16 mouse cellular contexts compared by ENCODE assay signal in the genomic region with DNA sequence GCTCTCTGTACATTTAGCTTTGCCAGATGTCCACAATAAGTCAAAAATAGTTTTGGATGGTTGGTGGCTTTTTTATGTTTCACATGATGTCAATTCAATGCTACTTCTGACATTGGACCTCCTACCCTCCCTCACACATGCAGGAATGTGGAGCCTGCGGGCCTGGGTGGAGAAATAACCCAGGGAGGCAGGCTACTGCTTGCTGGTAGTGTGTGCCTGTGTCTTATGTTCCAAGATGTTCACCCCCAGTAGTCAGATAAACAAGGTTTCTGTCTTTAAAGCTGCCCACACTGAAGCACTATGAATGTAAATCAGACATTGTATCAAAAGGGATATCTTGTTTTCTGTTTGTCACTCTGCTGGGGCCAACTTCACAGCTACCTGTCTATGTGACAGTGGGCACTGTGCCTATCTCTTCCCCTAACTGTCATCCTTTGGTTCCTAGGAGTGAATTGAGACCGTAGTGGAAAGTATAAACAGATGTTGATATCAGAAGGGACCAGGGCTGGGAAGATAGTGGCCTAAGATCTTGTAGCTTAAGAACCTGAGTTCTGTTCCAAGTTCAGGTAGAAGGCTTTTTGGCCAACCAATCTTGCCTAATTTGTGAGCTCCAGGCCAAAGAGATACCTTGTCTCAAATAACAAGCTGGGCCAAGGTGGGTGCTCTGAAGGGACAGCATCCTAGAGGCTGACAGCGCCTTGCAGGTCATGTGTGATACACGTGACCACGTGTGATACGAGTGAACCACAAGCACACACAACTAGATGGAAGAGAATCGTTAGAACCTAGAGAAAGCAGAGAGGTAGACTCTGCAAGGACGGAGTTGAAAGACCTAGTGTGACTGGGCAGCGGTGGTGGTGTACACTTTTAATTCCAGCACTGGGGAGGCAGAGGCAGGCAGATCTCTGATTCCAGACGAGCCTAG. TPM values are rescaled to one million over a fixed set of nuclear protein-coding genes. Genes with fewer than 3 reads are reported as not detected.
DNase-seq lines count a peak whose midpoint lies in the region; ATAC-seq and TF ChIP-seq lines count a peak whose summit lies in the region.
"Had no signal": no experiment of that assay in that cellular context is flagged by ENCODE, and none has a peak within 500 bp of the region (broad histone marks: within the 10 kb centered on the region; RNA-seq: fewer than 3 reads in every experiment).

No protein-coding gene starts in this region.

- peak overlapping the region; percentile 88; the same call in 1 of the 2 replicates for H3K27ac ChIP-seq in heart, embryonic 13.5 days (replicated peaks)
- H3K27ac ChIP-seq in liver, embryonic 15.5 days (replicated peaks), result peak overlapping the region; percentile 66; the same call in 1 of the 2 replicates
- H3K27ac ChIP-seq in liver, embryonic 12.5 days, result no peak overlapping the region
- peak overlapping the region; percentile 2; the same call in 1 of the 2 replicates for H3K27ac ChIP-seq in MEL (ENCODE audit: control insufficient read depth, low read depth, low read length)
- H3K27ac ChIP-seq: midbrain, embryonic 12.5 days had no signal

- no peak overlapping the region for H3K4me2 ChIP-seq in heart, embryonic 13.5 days
- no peak overlapping the region for H3K4me2 ChIP-seq in liver, embryonic 15.5 days
- no peak overlapping the region for H3K4me2 ChIP-seq in liver, embryonic 12.5 days
- H3K4me2 ChIP-seq: midbrain, embryonic 12.5 days had no signal

- no peak for TF ChIP-seq POLR2A in MEL (IDR thresholded peaks at IDR 0.05; ENCODE audit: control insufficient read depth in 1 of 2, insufficient read depth in 1 of 2, low read depth in 1 of 2, low read length in 2 of 2, poor library complexity in 1 of 2)

- H3K27me3 ChIP-seq in heart, embryonic 13.5 days (replicated peaks), result no peaks in the 10 kb centered on the region
- H3K27me3 ChIP-seq in liver, embryonic 15.5 days, result peaks cover 26% of the 10 kb centered on the region
- peaks cover 50% of the 10 kb centered on the region for H3K27me3 ChIP-seq in liver, embryonic 12.5 days (replicated peaks)
- no peaks in the 10 kb centered on the region for H3K27me3 ChIP-seq in MEL (ENCODE audit: control insufficient read depth in 1 of 2, insufficient read depth in 2 of 2, low read length in 2 of 2)

- no peaks in the 10 kb centered on the region for H3K9me3 ChIP-seq in heart, embryonic 13.5 days
- no peaks in the 10 kb centered on the region for H3K9me3 ChIP-seq in liver, embryonic 15.5 days (replicated peaks)
- no peaks in the 10 kb centered on the region for H3K9me3 ChIP-seq in liver, embryonic 12.5 days (replicated peaks)
- H3K9me3 ChIP-seq in MEL (replicated peaks; ENCODE audit: insufficient read depth, low read length), result no peaks in the 10 kb centered on the region
- H3K9me3 ChIP-seq: forebrain, embryonic 10.5 days; midbrain, embryonic 12.5 days had no signal

- no peak for TF ChIP-seq RAD21 in MEL (IDR thresholded peaks at IDR 0.05; ENCODE audit: low read depth, low read length)

- WGBS in heart, embryonic 13.5 days, result 82% methylated on average over 10 of the region's 10 CpGs
- 67% methylated on average over 10 of the region's 10 CpGs for WGBS in liver, embryonic 15.5 days (ENCODE audit: insufficient replicate concordance)
- WGBS in liver, embryonic 12.5 days (ENCODE audit: insufficient replicate concordance), result 68% methylated on average over 10 of the region's 10 CpGs

- no peaks in the 10 kb centered on the region for H3K79me2 ChIP-seq in MEL (ENCODE audit: control insufficient read depth, insufficient read depth, low read length, poor library complexity)

- DNase-seq in heart, postnatal 36 days, result no peak
- DNase-seq in MEL (ENCODE audit: low read depth, low spot score), result peak; percentile 74
- no peak for DNase-seq in left cerebral cortex, postnatal 10 days (ENCODE audit: extremely low spot score in 1 of 2, low spot score in 2 of 2)
- no peak for DNase-seq in urinary bladder, postnatal 10 days (ENCODE audit: low spot score)
- DNase-seq: adrenal gland, adult 8-10 months; B cell, adult 2 months; cerebellum, adult 9-11 months; kidney, adult 18-20 months; lung, postnatal 14 days; thymus, postnatal 36 days had no signal

- no peak for ATAC-seq in heart, embryonic 13.5 days (ENCODE audit: extremely low read depth, insufficient number of reproducible peaks, low FRiP score, low TSS enrichment)
- ATAC-seq in liver, embryonic 15.5 days (ENCODE audit: insufficient read depth), result no peak
- no peak for ATAC-seq in liver, embryonic 12.5 days
- ATAC-seq in megakaryocyte-erythroid progenitor cell, adult 5-6 weeks (replicated peaks; ENCODE audit: low FRiP score, low TSS enrichment, poor library complexity, severe bottlenecking), result peak; percentile 45

- no peak overlapping the region for H3K4me3 ChIP-seq in heart, embryonic 13.5 days
- H3K4me3 ChIP-seq in liver, embryonic 15.5 days (replicated peaks), result no peak overlapping the region
- H3K4me3 ChIP-seq in liver, embryonic 12.5 days, result no peak overlapping the region
- H3K4me3 ChIP-seq in MEL (ENCODE audit: control insufficient read depth in 1 of 2, insufficient read depth in 1 of 2, low read depth in 2 of 2, low read length in 2 of 2), result no peak overlapping the region
- H3K4me3 ChIP-seq: midbrain, embryonic 12.5 days had no signal

- intact Hi-C loops in heart, postnatal 36 days (cut with DNase I), result no loop called here
- intact Hi-C loops in left cerebral cortex, postnatal 10 days (cut with DNase I), result no loop called here

- TF ChIP-seq EP300 in MEL (IDR thresholded peaks at IDR 0.05; ENCODE audit: low read depth in 1 of 2, low read length in 2 of 2), result peak; percentile 84 to 85

- peaks cover 46% of the 10 kb centered on the region for H3K4me1 ChIP-seq in heart, embryonic 13.5 days
- H3K4me1 ChIP-seq in liver, embryonic 15.5 days (replicated peaks), result peaks cover 41% of the 10 kb centered on the region
- H3K4me1 ChIP-seq in liver, embryonic 12.5 days, result peaks cover 36% of the 10 kb centered on the region
- H3K4me1 ChIP-seq in MEL (ENCODE audit: control insufficient read depth in 1 of 2, insufficient read depth in 2 of 2, low read length in 2 of 2), result peaks cover 10 to 39% of the 10 kb centered on the region in 2 experiments

- peaks cover 3% of the 10 kb centered on the region; the same call in 1 of the 2 replicates for H3K36me3 ChIP-seq in heart, embryonic 13.5 days
- no peaks in the 10 kb centered on the region for H3K36me3 ChIP-seq in liver, embryonic 15.5 days (replicated peaks)
- H3K36me3 ChIP-seq in liver, embryonic 12.5 days, result no peaks in the 10 kb centered on the region
- peaks cover 0 to 35% of the 10 kb centered on the region in 2 experiments; a peak in 2 of 4 replicates for H3K36me3 ChIP-seq in MEL (ENCODE audit: control insufficient read depth in 1 of 2, insufficient read depth in 2 of 2, low read length in 2 of 2)
- H3K36me3 ChIP-seq: forebrain, embryonic 10.5 days; midbrain, embryonic 12.5 days had no signal

- TF ChIP-seq CTCF in MEL (IDR thresholded peaks at IDR 0.05 in 2 of 3, conservative IDR thresholded peaks at IDR 0.05 in 1 of 3; ENCODE audit: control insufficient read depth in 1 of 3, insufficient read depth in 1 of 3, low read depth in 2 of 3, low read length in 3 of 3, poor library complexity in 1 of 3, severe bottlenecking in 1 of 3), result no peak

- no peak overlapping the region for H3K9ac ChIP-seq in heart, embryonic 13.5 days
- H3K9ac ChIP-seq in liver, embryonic 15.5 days, result no peak overlapping the region
- H3K9ac ChIP-seq in liver, embryonic 12.5 days, result no peak overlapping the region
- no peak overlapping the region for H3K9ac ChIP-seq in MEL (ENCODE audit: control insufficient read depth, low read depth, low read length, poor library complexity, severe bottlenecking)
- H3K9ac ChIP-seq: midbrain, embryonic 12.5 days had no signal

TF ChIP-seq in MEL, 35 proteins besides CTCF, POLR2A, EP300 and RAD21 (continues in another document):
- peak; percentile 14; the same call in 1 of the 2 replicates for TF ChIP-seq BHLHE40 (IDR thresholded peaks at IDR 0.05; ENCODE audit: borderline replicate concordance, low read depth, low read length)
- TF ChIP-seq E2F4 (IDR thresholded peaks at IDR 0.05; ENCODE audit: borderline replicate concordance, low read depth, low read length), result no peak
- TF ChIP-seq GABPA (IDR thresholded peaks at IDR 0.05; ENCODE audit: low read depth, low read length), result no peak
- TF ChIP-seq TCF12 (IDR thresholded peaks at IDR 0.05; ENCODE audit: low read depth, low read length), result peak; percentile 81
- TF ChIP-seq USF1 (IDR thresholded peaks at IDR 0.05; ENCODE audit: low read depth, low read length), result no peak
- TF ChIP-seq POLR2AphosphoS2 (IDR thresholded peaks at IDR 0.05; ENCODE audit: low read length), result no peak
- TF ChIP-seq SIN3A (IDR thresholded peaks at IDR 0.05; ENCODE audit: low read length), result peak; percentile 61
- TF ChIP-seq USF2 (IDR thresholded peaks at IDR 0.05; ENCODE audit: borderline replicate concordance in 1 of 2, insufficient read depth in 1 of 2, low read depth in 1 of 2, low read length in 2 of 2), result no peak
- no peak for TF ChIP-seq KAT2A (conservative IDR thresholded peaks at IDR 0.05; ENCODE audit: low read depth, low read length)

RNA-seq across cellular contexts. Expression of gene Anxa2, which starts 1.3 kb away (rescaled TPM):
- 450 and 490 TPM in 2 replicates for polyA plus RNA-seq in heart, embryonic 13.5 days (2015; fragmentation: Nextera tagmentation; extraction: Ambion mirVana)
- total RNA-seq in heart, postnatal 36 days (2021), result 10 to 100 TPM; 74.2 to 98.2 TPM
- 143 and 178 TPM in 2 replicates for polyA plus RNA-seq in liver, embryonic 15.5 days (2015; fragmentation: Nextera tagmentation; extraction: Ambion mirVana)
- 92.8 and 98.0 TPM in 2 replicates for polyA plus RNA-seq in liver, embryonic 12.5 days (2016; fragmentation: Nextera tagmentation; extraction: Ambion mirVana)
- total RNA-seq in MEL (2012; rRNA removed), result 33.9 and 147 TPM in 2 replicates
- polyA plus RNA-seq in MEL (2012; ENCODE audit: insufficient read depth in 1 of 2, insufficient read length in 2 of 2, low read depth in 1 of 2, low replicate concordance in 2 of 2, missing spikeins in 1 of 2), result 100 to 1,000 TPM in 1 of 2 experiments, not detected in 1; 190 TPM
- 5.0 and 20.7 TPM in 2 replicates for total RNA-seq in megakaryocyte-erythroid progenitor cell, adult 5-6 weeks (2014; fragmentation: Nextera tagmentation)
- 14.2 and 15.8 TPM in 2 replicates for total RNA-seq in megakaryocyte-erythroid progenitor cell, adult 5-6 weeks (2017)
- 10 to 100 TPM; 15.9 to 17.0 TPM for total RNA-seq in left cerebral cortex, postnatal 10 days (2021)

RNA-seq across cellular contexts. Expression of gene Ice2, which starts 54.4 kb away (rescaled TPM):
- 10.7 and 11.7 TPM in 2 replicates for polyA plus RNA-seq in heart, embryonic 13.5 days (2015; fragmentation: Nextera tagmentation; extraction: Ambion mirVana)
- total RNA-seq in heart, postnatal 36 days (2021), result 1 to 10 TPM; 5.9 to 6.5 TPM
- polyA plus RNA-seq in liver, embryonic 15.5 days (2015; fragmentation: Nextera tagmentation; extraction: Ambion mirVana), result 5.7 and 6.6 TPM in 2 replicates
- polyA plus RNA-seq in liver, embryonic 12.5 days (2016; fragmentation: Nextera tagmentation; extraction: Ambion mirVana), result 12.3 and 13.4 TPM in 2 replicates
- total RNA-seq in MEL (2012; rRNA removed), result 14.6 and 15.7 TPM in 2 replicates
- 10 to 100 TPM in 1 of 2 experiments, not detected in 1; 11.6 TPM for polyA plus RNA-seq in MEL (2012; ENCODE audit: insufficient read depth in 1 of 2, insufficient read length in 2 of 2, low read depth in 1 of 2, low replicate concordance in 2 of 2, missing spikeins in 1 of 2)
- 35.4 and 39.1 TPM in 2 replicates for total RNA-seq in megakaryocyte-erythroid progenitor cell, adult 5-6 weeks (2014; fragmentation: Nextera tagmentation)
- 27.5 and 31.1 TPM in 2 replicates for total RNA-seq in megakaryocyte-erythroid progenitor cell, adult 5-6 weeks (2017)
- 1 to 10 TPM; 8.3 to 8.9 TPM for total RNA-seq in left cerebral cortex, postnatal 10 days (2021)
